Mouse (Mus musculus): ENCODE measurements at regions not wholly inside any gene's neighbourhood (a gene's known extent, or its start where the extent isn't known, plus 50 kb on each side); places are given as distances from the start of the nearest gene placed in this dataset.

DNA sequence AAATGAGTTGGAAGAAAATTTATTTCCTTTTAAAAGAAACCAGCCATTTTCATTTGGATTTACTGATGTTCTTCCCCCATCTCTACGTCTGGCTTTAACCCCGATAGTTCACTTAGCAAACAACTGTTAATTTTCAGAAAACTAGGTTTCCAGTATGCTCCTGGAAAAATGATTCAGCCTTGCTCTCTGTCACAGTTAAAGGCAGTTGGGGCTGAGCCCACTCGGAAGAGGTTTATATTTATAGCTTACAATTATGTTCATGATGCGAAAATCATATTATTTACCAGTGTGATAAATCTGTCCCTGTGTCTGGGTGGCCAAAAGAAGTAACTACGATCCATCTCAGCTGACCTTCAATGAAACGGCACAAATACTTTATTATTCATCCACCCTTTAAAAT, 163.9 kb downstream of the Arl4a start:
- Histone ChIP-seq H3K4me1 (ENCODE audit: insufficient read depth, low read depth, low read length) (no peaks in the 10 kb centered on the region), H3K27me3 (ENCODE audit: insufficient read depth, low read length) (no peaks in the 10 kb centered on the region), H3K36me3 (replicated peaks) (no peaks in the 10 kb centered on the region), H3K9me3 (replicated peaks) (no peaks in the 10 kb centered on the region), H3K4me3 (ENCODE audit: low read depth, low read length) (no peak overlapping the region)
- ATAC-seq (ENCODE audit: extremely low read depth, insufficient number of reproducible peaks, low FRiP score, poor library complexity, severe bottlenecking) = no peak
- TF ChIP-seq TAL1 (conservative IDR thresholded peaks at IDR 0.05; ENCODE audit: low read depth, low read length) (no peak), GATA2 (IDR thresholded peaks at IDR 0.05; ENCODE audit: borderline replicate concordance, low read depth, low read length) (no peak), GATA1 (IDR thresholded peaks at IDR 0.05; ENCODE audit: borderline replicate concordance, low read length) (no peak), CTCF (IDR thresholded peaks at IDR 0.05; ENCODE audit: low read depth, low read length) (no peak), POLR2AphosphoS5 (IDR thresholded peaks at IDR 0.05; ENCODE audit: insufficient replicate concordance, low read depth, low read length) (no peak)
- no peak for DNase-seq (ENCODE audit: low spot score)

DNA sequence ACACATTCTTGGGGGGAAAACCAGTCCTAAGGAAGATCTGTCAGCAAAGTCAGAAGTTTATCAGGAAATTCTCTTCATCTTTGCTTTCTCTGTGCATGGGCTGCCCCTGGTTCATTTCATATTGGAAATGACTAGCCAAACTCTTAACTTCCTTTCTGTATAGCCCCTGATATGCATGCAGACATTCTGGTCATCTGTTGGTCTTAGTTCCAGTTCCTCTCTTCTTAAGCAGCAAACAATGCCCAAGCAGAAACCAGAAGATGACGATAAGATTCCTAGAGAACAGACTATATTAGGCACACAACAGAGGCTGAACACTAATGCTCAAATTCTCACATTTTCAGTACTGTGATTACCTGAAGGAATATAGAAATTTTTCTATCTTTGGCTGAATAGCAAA, 176.0 kb downstream of the Arl4a start:
- no peaks in the 10 kb centered on the region for H3K36me3 ChIP-seq (replicated peaks)
- no peak overlapping the region for H3K4me3 ChIP-seq (ENCODE audit: low read depth, low read length)
- no peaks in the 10 kb centered on the region for H3K27me3 ChIP-seq (ENCODE audit: insufficient read depth, low read length)
- DNase-seq (ENCODE audit: low spot score) (no peak), ATAC-seq (ENCODE audit: extremely low read depth, insufficient number of reproducible peaks, low FRiP score, poor library complexity, severe bottlenecking) (no peak)
- H3K4me1 ChIP-seq (ENCODE audit: insufficient read depth, low read depth, low read length) = no peaks in the 10 kb centered on the region
- no peaks in the 10 kb centered on the region for H3K9me3 ChIP-seq (replicated peaks)
- TF ChIP-seq TAL1 (conservative IDR thresholded peaks at IDR 0.05; ENCODE audit: low read depth, low read length) (no peak), POLR2AphosphoS5 (IDR thresholded peaks at IDR 0.05; ENCODE audit: insufficient replicate concordance, low read depth, low read length) (no peak), CTCF (IDR thresholded peaks at IDR 0.05; ENCODE audit: low read depth, low read length) (no peak), GATA1 (IDR thresholded peaks at IDR 0.05; ENCODE audit: borderline replicate concordance, low read length) (no peak), GATA2 (IDR thresholded peaks at IDR 0.05; ENCODE audit: borderline replicate concordance, low read depth, low read length) (no peak)

DNA sequence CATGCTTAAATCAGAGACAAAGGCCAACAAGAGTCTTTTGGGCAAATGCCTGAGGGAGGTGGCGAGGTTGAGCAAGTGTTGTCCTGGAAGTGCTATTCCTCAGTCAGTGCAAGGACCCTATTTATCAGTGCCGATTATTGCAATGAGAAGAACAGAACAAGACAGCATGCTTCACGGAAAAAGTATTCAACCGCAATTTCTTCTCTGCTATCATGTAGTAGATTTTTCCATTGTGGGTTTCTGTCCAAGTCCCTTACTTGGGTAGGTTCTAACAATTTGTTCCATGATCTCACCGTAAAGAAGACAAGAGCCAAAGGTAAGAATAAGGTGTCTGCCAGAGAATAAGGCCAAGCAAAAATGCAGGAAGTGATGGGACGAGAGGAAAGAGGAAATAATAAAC, 186.2 kb downstream of the Arl4a start:
- no peak for TF ChIP-seq CTCF (IDR thresholded peaks at IDR 0.05; ENCODE audit: low read depth, low read length)
- TF ChIP-seq GATA1 (IDR thresholded peaks at IDR 0.05; ENCODE audit: borderline replicate concordance, low read length) = no peak
- Histone ChIP-seq H3K9me3 (replicated peaks) (no peaks in the 10 kb centered on the region), H3K4me1 (ENCODE audit: insufficient read depth, low read depth, low read length) (peaks cover 2% of the 10 kb centered on the region; the same call in 1 of the 2 replicates), H3K27me3 (ENCODE audit: insufficient read depth, low read length) (peaks cover 3% of the 10 kb centered on the region; the same call in 1 of the 2 replicates), H3K4me3 (ENCODE audit: low read depth, low read length) (no peak overlapping the region), H3K36me3 (replicated peaks) (no peaks in the 10 kb centered on the region)
- ATAC-seq (ENCODE audit: extremely low read depth, insufficient number of reproducible peaks, low FRiP score, poor library complexity, severe bottlenecking) (no peak), DNase-seq (ENCODE audit: low spot score) (no peak)

DNA sequence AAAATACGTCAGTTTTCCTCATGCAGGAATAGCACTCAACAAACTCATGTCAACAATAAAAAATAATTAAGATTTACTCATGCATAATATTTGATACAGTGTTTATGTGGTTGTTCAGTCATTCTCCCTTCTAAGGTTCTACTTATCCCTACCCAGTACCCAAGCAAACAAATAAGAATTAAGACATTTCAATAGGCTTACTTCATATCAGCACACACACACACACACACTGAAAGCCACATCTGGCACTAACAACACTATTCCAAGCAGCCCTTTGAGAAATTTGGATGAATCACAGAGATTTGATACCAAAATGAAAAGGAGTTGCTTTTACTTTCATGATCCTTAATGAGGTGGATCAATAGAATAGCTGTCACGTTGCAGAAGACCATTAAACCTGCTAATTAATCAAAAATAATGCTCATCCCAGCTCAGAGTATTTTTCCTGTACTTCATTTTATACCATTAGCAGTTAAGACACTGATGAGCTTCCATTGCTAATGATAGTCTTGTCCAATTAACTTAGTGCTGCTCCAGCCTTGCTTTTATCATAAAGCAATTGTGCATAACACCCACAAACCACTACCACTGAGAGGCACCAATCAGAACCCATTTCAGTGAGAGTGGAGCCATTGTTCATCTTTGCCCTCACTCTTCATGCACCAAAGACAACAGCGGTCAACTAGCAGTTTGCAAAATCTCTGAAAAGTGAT, 188.3 kb downstream of the Arl4a start:
- no peak overlapping the region for H3K4me3 ChIP-seq (ENCODE audit: low read depth, low read length)
- DNase-seq (ENCODE audit: low spot score) = no peak
- no peaks in the 10 kb centered on the region for H3K36me3 ChIP-seq (replicated peaks)
- no peaks in the 10 kb centered on the region for H3K9me3 ChIP-seq (replicated peaks)
- ATAC-seq (ENCODE audit: extremely low read depth, insufficient number of reproducible peaks, low FRiP score, poor library complexity, severe bottlenecking) = no peak
- TF ChIP-seq GATA1 (IDR thresholded peaks at IDR 0.05; ENCODE audit: borderline replicate concordance, low read length) (no peak), CTCF (IDR thresholded peaks at IDR 0.05; ENCODE audit: low read depth, low read length) (no peak), GATA2 (IDR thresholded peaks at IDR 0.05; ENCODE audit: borderline replicate concordance, low read depth, low read length) (no peak), POLR2AphosphoS5 (IDR thresholded peaks at IDR 0.05; ENCODE audit: insufficient replicate concordance, low read depth, low read length) (no peak), TAL1 (conservative IDR thresholded peaks at IDR 0.05; ENCODE audit: low read depth, low read length) (no peak)
- peaks cover under 1% of the 10 kb centered on the region; the same call in 1 of the 2 replicates for H3K27me3 ChIP-seq (ENCODE audit: insufficient read depth, low read length)
- H3K4me1 ChIP-seq (ENCODE audit: insufficient read depth, low read depth, low read length) = no peaks in the 10 kb centered on the region; the same call in 1 of the 2 replicates

DNA sequence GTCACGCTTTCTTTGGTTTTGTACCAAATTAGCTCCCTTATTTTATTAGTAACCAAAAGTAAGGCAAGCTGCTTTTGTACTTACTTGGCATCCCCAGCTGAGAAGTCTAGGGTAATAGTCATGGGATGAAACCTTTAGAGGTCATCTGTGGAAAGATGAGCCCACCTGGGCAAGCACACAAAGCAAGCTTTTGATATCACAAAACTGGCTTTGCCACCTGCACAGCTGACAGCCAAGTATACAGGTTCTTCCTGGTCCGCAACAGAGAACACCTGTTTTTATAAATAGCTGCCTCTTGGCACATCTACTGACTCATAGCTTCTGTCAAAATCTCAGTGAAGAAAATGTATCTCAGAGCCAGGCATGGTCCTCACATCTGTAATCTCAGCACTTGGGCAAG, 197.2 kb downstream of the Arl4a start:
- Histone ChIP-seq H3K36me3 (replicated peaks) (no peaks in the 10 kb centered on the region), H3K4me1 (ENCODE audit: insufficient read depth, low read depth, low read length) (no peaks in the 10 kb centered on the region), H3K27me3 (ENCODE audit: insufficient read depth, low read length) (no peaks in the 10 kb centered on the region), H3K9me3 (replicated peaks) (no peaks in the 10 kb centered on the region), H3K4me3 (ENCODE audit: low read depth, low read length) (no peak overlapping the region)
- ATAC-seq (ENCODE audit: extremely low read depth, insufficient number of reproducible peaks, low FRiP score, poor library complexity, severe bottlenecking) (no peak), DNase-seq (ENCODE audit: low spot score) (no peak)
- TF ChIP-seq GATA1 (IDR thresholded peaks at IDR 0.05; ENCODE audit: borderline replicate concordance, low read length) (no peak), CTCF (IDR thresholded peaks at IDR 0.05; ENCODE audit: low read depth, low read length) (no peak), TAL1 (conservative IDR thresholded peaks at IDR 0.05; ENCODE audit: low read depth, low read length) (no peak), POLR2AphosphoS5 (IDR thresholded peaks at IDR 0.05; ENCODE audit: insufficient replicate concordance, low read depth, low read length) (no peak), GATA2 (IDR thresholded peaks at IDR 0.05; ENCODE audit: borderline replicate concordance, low read depth, low read length) (no peak)

DNA sequence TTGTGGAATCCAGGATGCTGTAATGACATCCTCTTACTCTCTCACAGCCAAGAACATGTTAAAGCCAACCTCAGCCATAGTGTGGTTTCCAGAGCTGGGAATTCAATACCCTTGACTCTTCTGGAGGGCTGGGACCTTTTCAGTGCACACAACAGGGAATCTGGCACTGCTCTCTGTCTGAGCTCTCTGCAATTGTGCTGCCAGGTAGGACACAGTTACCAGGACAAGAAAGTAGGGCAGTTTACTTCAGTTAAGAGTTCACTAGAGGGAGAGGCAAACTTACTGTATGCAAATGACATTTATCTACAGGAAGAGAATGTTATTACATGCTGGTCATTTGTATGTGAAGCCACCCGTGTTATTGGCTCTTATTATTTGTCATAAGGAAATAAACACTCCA, 197.6 kb downstream of the Arl4a start:
- no peak for ATAC-seq (ENCODE audit: extremely low read depth, insufficient number of reproducible peaks, low FRiP score, poor library complexity, severe bottlenecking)
- H3K4me1 ChIP-seq (ENCODE audit: insufficient read depth, low read depth, low read length) = no peaks in the 10 kb centered on the region
- no peak for TF ChIP-seq GATA2 (IDR thresholded peaks at IDR 0.05; ENCODE audit: borderline replicate concordance, low read depth, low read length)
- TF ChIP-seq POLR2AphosphoS5 (IDR thresholded peaks at IDR 0.05; ENCODE audit: insufficient replicate concordance, low read depth, low read length) = no peak
- TF ChIP-seq GATA1 (IDR thresholded peaks at IDR 0.05; ENCODE audit: borderline replicate concordance, low read length) = no peak
- no peak for TF ChIP-seq CTCF (IDR thresholded peaks at IDR 0.05; ENCODE audit: low read depth, low read length)
- no peak for TF ChIP-seq TAL1 (conservative IDR thresholded peaks at IDR 0.05; ENCODE audit: low read depth, low read length)
- DNase-seq (ENCODE audit: low spot score) = no peak
- H3K4me3 ChIP-seq (ENCODE audit: low read depth, low read length) = no peak overlapping the region
- no peaks in the 10 kb centered on the region for H3K27me3 ChIP-seq (ENCODE audit: insufficient read depth, low read length)
- H3K36me3 ChIP-seq (replicated peaks) = no peaks in the 10 kb centered on the region
- H3K9me3 ChIP-seq (replicated peaks) = no peaks in the 10 kb centered on the region

All from G1E (cell line).